Mouse (Mus musculus) Patski (cell line): ENCODE measurements around the gene Set. TPM values are rescaled to one million over a fixed set of nuclear protein-coding genes. Genes with fewer than 3 reads are reported as not detected.

Experiments used
- ATAC-seq: fragments of 100-300 bp; one replicate; pipeline ENCODE4 v1.8.0; 2021
- CTCF ChIA-PET: fragments of 350-600 bp; sonication (Branson Sonifier 250); formaldehyde crosslinking; loops from one replicate; lab custom pipeline; 2022; ENCODE audit warnings: inconsistent platforms; lab: Charles Lee
- POLR2A ChIA-PET: fragments of 350-600 bp; sonication (Branson Sonifier 250); formaldehyde crosslinking; loops from one replicate; lab custom pipeline; 2022; ENCODE audit warnings: antibody characterized with exemption, inconsistent platforms; lab: Charles Lee
- DNase-seq: peaks from one replicate; pipeline ENCODE4 v3.0.0-alpha.2; 2011; ENCODE audit warnings: low read depth, low spot score
- H3K27me3 ChIP-seq: fragments of 371-371 bp; one replicate; pipeline ENCODE4 v1.5.1; 2021
- CTCF ChIP-seq: fragments of 100-300 bp; IDR thresholded peaks from one replicate; pipeline ENCODE4 v1.5.1; 2021
- in situ Hi-C: fragments of 300-500 bp; cut with MboI; formaldehyde crosslinking; loops from 3 replicates; pipeline ENCODE4 v1.11.1; 2018; ENCODE audit warnings: low pct_unique_long_range_greater_than_20kb, mixed read lengths
- polyA plus RNA-seq: library from polyadenylated mRNA; unstranded; gene quantifications from one replicate; pipeline ENCODE4 v1.2.3, GENCODE M21; 2021

The Set gene
- polyA plus RNA-seq, result 288 TPM

DNA sequence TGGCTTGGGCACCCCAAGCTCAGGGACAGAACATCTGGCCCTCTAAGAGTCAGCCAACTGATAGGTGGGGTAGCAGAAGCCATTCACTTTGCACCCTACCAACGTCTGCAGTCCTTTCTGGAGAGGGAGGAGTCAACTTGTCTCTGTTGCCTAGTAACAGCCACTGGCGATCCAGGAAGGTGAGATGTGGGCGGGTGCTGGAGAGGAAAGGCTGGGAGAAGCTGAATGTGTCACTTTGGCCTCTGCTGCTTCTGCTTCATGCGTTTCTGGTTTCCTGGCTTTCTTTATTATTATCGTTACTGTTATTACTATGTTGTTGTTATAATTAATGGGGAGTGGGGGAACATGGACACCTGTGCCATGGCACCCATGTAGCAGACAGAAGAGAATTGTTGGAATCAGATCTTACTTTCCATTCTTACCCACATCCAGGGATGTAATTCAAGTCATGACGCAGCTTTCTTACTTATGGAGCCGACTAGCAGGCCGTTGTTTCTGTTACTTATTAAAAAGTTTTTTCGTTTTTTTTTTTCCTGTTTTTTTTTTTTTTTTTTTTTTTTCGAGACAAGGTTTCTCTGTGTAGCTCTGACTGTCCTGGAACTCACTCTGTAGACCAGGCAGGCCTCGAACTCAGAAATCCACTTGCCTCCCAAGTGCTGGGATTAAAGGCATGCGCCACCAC is at the start of gene Set:
Gene Set (plus strand): TSS at position 156 of the 682 bp plus-strand sequence.
- in situ Hi-C loops, result no loop called here
- ATAC-seq (no peak), DNase-seq (no peak)
- POLR2A ChIA-PET, result no interaction called here
- no peaks in the 10 kb centered on the region for H3K27me3 ChIP-seq
- no peak for TF ChIP-seq CTCF
- CTCF ChIA-PET, result interaction anchor here (1.6 kb wide), 1 partner anchor 26 kb away, joined by 5 read pairs; no protein-coding TSS in a partner anchor

DNA sequence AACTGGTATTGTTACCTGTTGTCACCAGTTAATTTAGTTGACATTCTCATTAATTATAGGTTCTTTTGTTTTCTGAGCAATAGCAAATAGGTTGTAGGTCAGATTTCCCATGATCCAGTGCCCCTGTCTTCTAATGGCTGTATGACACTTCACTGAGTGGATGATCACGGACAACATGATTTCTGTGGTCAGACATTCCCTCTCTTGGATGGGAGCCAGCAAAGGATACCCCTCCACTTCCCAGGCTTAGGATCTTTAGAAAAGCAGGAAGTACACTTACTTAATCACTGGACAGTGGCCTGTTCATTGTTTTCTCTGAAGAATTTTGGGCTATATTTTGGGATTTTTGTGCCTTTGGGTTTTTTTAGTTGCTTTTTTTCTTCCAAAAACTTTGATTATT is 48.1 kb upstream of the Set start:
- no peak for ATAC-seq
- DNase-seq, result no peak
- no peaks in the 10 kb centered on the region for H3K27me3 ChIP-seq
- no peak for TF ChIP-seq CTCF
- CTCF ChIA-PET, result no interaction called here
- POLR2A ChIA-PET, result no interaction called here
- in situ Hi-C loops, result no loop called here

- in situ Hi-C loops, result no loop called here
- no peak for TF ChIP-seq CTCF
- no peaks in the 10 kb centered on the region for H3K27me3 ChIP-seq
- CTCF ChIA-PET, result interaction anchor here (1.1 to 1.6 kb wide), 4 partner anchors 10 to 76 kb away, joined by 3 to 5 read pairs (median 3); no protein-coding TSS in a partner anchor
- POLR2A ChIA-PET, result no interaction called here
- no peak for ATAC-seq
- no peak for DNase-seq
Measured at GRCm38 (mm10) chr2:30010840-30011281, 46.3 kb upstream of the Set start.

DNA sequence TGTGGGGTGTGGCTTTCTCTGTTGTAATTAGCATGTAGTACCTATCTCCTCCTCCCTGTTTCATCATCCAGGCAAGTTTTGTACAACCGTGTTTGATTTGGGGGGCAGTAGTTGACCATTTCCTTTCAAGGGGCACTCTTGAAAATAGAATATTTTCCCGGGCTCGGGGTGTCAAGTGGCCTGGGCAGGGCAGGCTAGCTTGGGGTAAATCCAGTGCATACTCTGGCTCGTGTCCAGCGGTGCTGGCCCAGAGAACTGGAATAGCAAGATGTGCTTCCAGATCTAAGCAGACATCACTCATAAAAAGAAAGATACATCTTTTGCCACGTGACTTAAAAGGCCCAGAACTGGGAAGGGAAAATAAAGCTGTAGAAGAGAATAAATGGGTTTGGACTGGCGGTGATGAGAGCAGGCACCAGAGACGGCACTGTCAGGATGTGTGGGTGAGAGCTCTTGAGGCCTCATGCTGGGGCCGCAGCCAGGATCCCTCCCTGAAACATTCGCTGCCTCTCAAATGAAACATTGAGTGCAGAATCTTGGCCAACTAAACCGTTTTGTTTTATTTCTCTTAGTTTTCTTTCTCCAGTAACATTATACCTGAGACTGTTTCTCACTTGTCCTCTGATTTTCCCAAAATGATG is 42.7 kb upstream of the Set start:
- TF ChIP-seq CTCF, result no peak
- ChIA-PET CTCF (interaction anchor here (2.5 kb wide), 1 partner anchor 13 kb away, joined by 13 read pairs; no protein-coding TSS in a partner anchor), POLR2A (interaction anchor here (0.6 to 0.7 kb wide), 2 partner anchors 10 to 47 kb away, joined by 3 read pairs; no protein-coding TSS in a partner anchor)
- no peaks in the 10 kb centered on the region for H3K27me3 ChIP-seq
- in situ Hi-C loops, result no loop called here
- ATAC-seq, result no peak
- no peak for DNase-seq

GRCm38 (mm10) chr2:30025454-30025853 is 31.7 kb upstream of the Set start:
- no peak for TF ChIP-seq CTCF
- no peaks in the 10 kb centered on the region for H3K27me3 ChIP-seq
- ChIA-PET POLR2A (interaction anchor here (1.4 kb wide), 1 partner anchor 25 kb away, joined by 3 read pairs; no protein-coding TSS in a partner anchor), CTCF (interaction anchor here (1.0 to 1.4 kb wide), 3 partner anchors 8 to 106 kb away, joined by 3 read pairs; no protein-coding TSS in a partner anchor)
- DNase-seq (no peak), ATAC-seq (no peak)
- in situ Hi-C loops, result no loop called here

- ChIA-PET POLR2A (interaction anchor here (1.4 kb wide), 1 partner anchor 27 kb away, joined by 3 read pairs; no protein-coding TSS in a partner anchor), CTCF (interaction anchor here (1.0 kb wide), 1 partner anchor 10 kb away, joined by 3 read pairs; no protein-coding TSS in a partner anchor)
- no peak for DNase-seq
- in situ Hi-C loops, result no loop called here
- no peak for ATAC-seq
- H3K27me3 ChIP-seq, result no peaks in the 10 kb centered on the region
- TF ChIP-seq CTCF, result no peak
Measured at GRCm38 (mm10) chr2:30026997-30027396, 30.2 kb upstream of the Set start.

- TF ChIP-seq CTCF, result no peak
- in situ Hi-C loops, result no loop called here
- ChIA-PET POLR2A (interaction anchor here (0.9 to 1.6 kb wide), 2 partner anchors 10 to 12 kb away, joined by 3 to 4 read pairs; no protein-coding TSS in a partner anchor), CTCF (interaction anchor here (0.9 to 1.2 kb wide), 3 partner anchors 9 to 31 kb away, joined by 3 to 4 read pairs (median 3); no protein-coding TSS in a partner anchor)
- no peak for DNase-seq
- no peak for ATAC-seq
- no peaks in the 10 kb centered on the region for H3K27me3 ChIP-seq
Measured at GRCm38 (mm10) chr2:30032244-30032846, 24.8 kb upstream of the Set start.

DNA sequence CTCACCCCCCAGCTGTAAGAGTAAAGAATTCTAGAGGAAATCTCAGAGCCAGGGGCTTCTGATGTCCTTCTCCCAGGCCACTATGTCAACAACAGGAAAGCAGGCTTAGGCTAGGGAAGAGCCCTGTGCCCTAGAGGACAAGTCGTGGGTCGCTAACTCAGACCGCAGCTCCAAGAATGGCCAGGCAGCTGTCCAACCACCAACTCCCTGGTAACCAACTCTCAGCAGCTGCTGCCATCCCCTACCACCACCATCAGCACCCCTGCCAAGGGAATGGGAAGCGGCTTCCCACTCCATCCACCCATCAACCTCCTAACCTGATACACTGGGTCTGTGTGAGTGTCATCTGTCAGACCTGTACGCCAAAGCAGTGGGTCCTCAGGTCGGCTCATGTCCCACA is 24.2 kb upstream of the Set start:
- no peak for ATAC-seq
- no peak for TF ChIP-seq CTCF
- in situ Hi-C loops, result no loop called here
- POLR2A ChIA-PET, result interaction anchor here (0.9 kb wide), 1 partner anchor 9 kb away, joined by 3 read pairs; no protein-coding TSS in a partner anchor
- CTCF ChIA-PET, result interaction anchor here (0.9 to 1.2 kb wide), 3 partner anchors 9 to 31 kb away, joined by 3 read pairs; no protein-coding TSS in a partner anchor
- no peaks in the 10 kb centered on the region for H3K27me3 ChIP-seq
- no peak for DNase-seq

GRCm38 (mm10) chr2:30037762-30038161 is 19.4 kb upstream of the Set start:
- H3K27me3 ChIP-seq, result no peaks in the 10 kb centered on the region
- DNase-seq (no peak), ATAC-seq (no peak)
- TF ChIP-seq CTCF, result no peak
- CTCF ChIA-PET, result interaction anchor here (1.3 kb wide), 1 partner anchor 12 kb away, joined by 3 read pairs; no protein-coding TSS in a partner anchor
- POLR2A ChIA-PET, result interaction anchor here (1.0 kb wide), 1 partner anchor 48 kb away, joined by 3 read pairs; no protein-coding TSS in a partner anchor
- in situ Hi-C loops, result no loop called here

DNA sequence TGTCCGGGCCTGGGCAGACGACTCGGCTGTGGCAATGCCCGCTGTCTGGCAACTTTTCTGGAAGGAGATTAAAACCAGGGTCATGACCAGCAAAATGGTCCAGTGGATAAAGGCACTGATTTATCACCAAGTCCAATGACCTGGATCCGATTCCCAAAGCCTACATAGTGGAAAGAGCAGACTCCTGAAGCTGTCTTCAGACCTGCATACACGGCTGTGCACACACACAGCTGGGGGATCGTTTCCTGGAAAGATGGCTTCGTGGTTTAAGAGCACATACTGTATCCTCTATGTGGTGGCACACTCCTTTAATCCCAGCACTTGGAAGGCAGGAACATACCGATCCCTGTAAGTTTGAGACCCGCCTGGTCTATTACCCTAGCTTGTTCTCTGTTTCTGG is 18.8 kb upstream of the Set start:
- TF ChIP-seq CTCF, result no peak
- no peak for DNase-seq
- in situ Hi-C loops, result no loop called here

More for the DNA sequence above, 18.8 kb upstream of the Set start:
- POLR2A ChIA-PET, result no interaction called here
- H3K27me3 ChIP-seq, result no peaks in the 10 kb centered on the region
- CTCF ChIA-PET, result no interaction called here
- ATAC-seq, result no peak
